Mouse (Mus musculus) C2C12 (cell line): ENCODE measurements around the gene Cks1b. TPM values are rescaled to one million over a fixed set of nuclear protein-coding genes. Genes with fewer than 3 reads are reported as not detected.

Source experiments
- H3K27me3 ChIP-seq: one replicate; pipeline ENCODE4 v1.6.1; 2011; ENCODE audit not compliant: control insufficient read depth, insufficient read depth, insufficient read length
- H3K36me3 ChIP-seq: one replicate; pipeline ENCODE4 v1.6.1; 2011; ENCODE audit not compliant: control insufficient read depth, insufficient read depth
- H3K4me3 ChIP-seq: one replicate; pipeline ENCODE4 v1.5.1; 2011; ENCODE audit warnings: mild to moderate bottlenecking, control low read depth; ENCODE audit not compliant: poor library complexity, insufficient read depth, severe bottlenecking
- H3K79me2 ChIP-seq: one replicate; pipeline ENCODE4 v1.6.1; 2011; ENCODE audit not compliant: control insufficient read depth, insufficient read depth
- H3K79me3 ChIP-seq: one replicate; pipeline ENCODE4 v1.6.1; 2011; ENCODE audit warnings: low read depth, control low read depth
- H3ac ChIP-seq: one replicate; pipeline ENCODE3; 2011; ENCODE audit warnings: low read depth; ENCODE audit not compliant: control insufficient read depth, insufficient read length
- CEBPB ChIP-seq: IDR thresholded peaks from one replicate; pipeline ENCODE4 v1.6.1; 2011; ENCODE audit warnings: low read depth, mild to moderate bottlenecking, control low read depth, moderate library complexity
- CTCF ChIP-seq: IDR thresholded peaks from one replicate; pipeline ENCODE4 v1.5.1; 2011; ENCODE audit not compliant: control insufficient read depth, insufficient read depth, insufficient read length
- FOSL1 ChIP-seq: IDR thresholded peaks from one replicate; pipeline ENCODE4 v1.8.0; 2011; ENCODE audit warnings: mild to moderate bottlenecking, low read length; ENCODE audit not compliant: poor library complexity, insufficient read depth, severe bottlenecking
- MAX ChIP-seq: IDR thresholded peaks from one replicate; pipeline ENCODE4 v1.6.1; 2011; ENCODE audit warnings: mild to moderate bottlenecking, control low read depth
- MYOD1 ChIP-seq: IDR thresholded peaks from one replicate; pipeline ENCODE4 v1.6.1; 2011; ENCODE audit warnings: low read depth; ENCODE audit not compliant: control insufficient read depth, insufficient read length
- MYOG ChIP-seq: IDR thresholded peaks from one replicate; pipeline ENCODE4 v1.6.1; 2011; ENCODE audit not compliant: control insufficient read depth, insufficient read length; ENCODE audit errors: extremely low read depth
- USF1 ChIP-seq: IDR thresholded peaks from one replicate; pipeline ENCODE4 v1.6.1; 2011; ENCODE audit warnings: low read depth, mild to moderate bottlenecking, control low read depth, moderate library complexity
- polyA plus RNA-seq: library from polyadenylated mRNA; unstranded; fragments of >200 nt; fragmentation: generic; extraction: Trizol; gene quantifications from one replicate; pipeline ENCODE4 v1.2.1, GENCODE M21; 2012; ENCODE audit warnings: missing spikeins

The Cks1b gene
- polyA plus RNA-seq, 1 experiment, result 446 TPM

- H3K79me3 ChIP-seq, result peaks cover 26% of the 10 kb centered on the region
- H3ac ChIP-seq, result no peak overlapping the region
- no peak for TF ChIP-seq MAX
- TF ChIP-seq FOSL1, result no peak
- TF ChIP-seq USF1, result no peak
- TF ChIP-seq MYOG, result no peak
- no peak for TF ChIP-seq MYOD1
- no peak for TF ChIP-seq CTCF
- TF ChIP-seq CEBPB, result no peak
- peaks cover 51% of the 10 kb centered on the region for H3K79me2 ChIP-seq
- H3K4me3 ChIP-seq, result no peak overlapping the region
- H3K36me3 ChIP-seq, result peaks cover 55% of the 10 kb centered on the region
- no peaks in the 10 kb centered on the region for H3K27me3 ChIP-seq
These were observed 7.7 kb upstream of the Cks1b start for GRCm38 (mm10) chr3:89425876-89426275.

- no peak for TF ChIP-seq FOSL1
- no peak for TF ChIP-seq MYOG
- no peak for TF ChIP-seq CEBPB
- no peak for TF ChIP-seq CTCF
- TF ChIP-seq MAX, result no peak
- no peak for TF ChIP-seq USF1
- no peak for TF ChIP-seq MYOD1
- Histone ChIP-seq H3K27me3 (no peaks in the 10 kb centered on the region), H3K36me3 (peaks cover 55% of the 10 kb centered on the region), H3K79me2 (peaks cover 52% of the 10 kb centered on the region), H3ac (no peak overlapping the region), H3K4me3 (no peak overlapping the region), H3K79me3 (peaks cover 27% of the 10 kb centered on the region)
These were observed 7.0 kb upstream of the Cks1b start for GRCm38 (mm10) chr3:89425141-89425525.

GRCm38 (mm10) chr3:89424416-89425140 is 6.4 kb upstream of the Cks1b start:
- Histone ChIP-seq H3K27me3 (no peaks in the 10 kb centered on the region), H3K36me3 (peaks cover 55% of the 10 kb centered on the region), H3K79me3 (peaks cover 27% of the 10 kb centered on the region), H3K79me2 (peaks cover 57% of the 10 kb centered on the region), H3ac (no peak overlapping the region), H3K4me3 (no peak overlapping the region)
- TF ChIP-seq CTCF, result no peak
- no peak for TF ChIP-seq MYOD1
- no peak for TF ChIP-seq CEBPB
- TF ChIP-seq USF1, result no peak
- no peak for TF ChIP-seq MAX
- TF ChIP-seq FOSL1, result no peak
- no peak for TF ChIP-seq MYOG

- peaks cover 31% of the 10 kb centered on the region for H3K79me3 ChIP-seq
- H3K4me3 ChIP-seq, result peak overlapping the region; percentile 28
- H3K36me3 ChIP-seq, result peaks cover 48% of the 10 kb centered on the region
- TF ChIP-seq FOSL1, result no peak
- no peak for TF ChIP-seq USF1
- TF ChIP-seq MAX, result no peak
- TF ChIP-seq MYOG, result no peak
- TF ChIP-seq CEBPB, result no peak
- no peak for TF ChIP-seq CTCF
- no peak for TF ChIP-seq MYOD1
- H3K27me3 ChIP-seq, result no peaks in the 10 kb centered on the region
- H3ac ChIP-seq, result no peak overlapping the region
- H3K79me2 ChIP-seq, result peaks cover 66% of the 10 kb centered on the region
These were observed 4.5 kb upstream of the Cks1b start for GRCm38 (mm10) chr3:89422556-89423205.

GRCm38 (mm10) chr3:89421810-89422473 is 3.8 kb upstream of the Cks1b start:
- Histone ChIP-seq H3K36me3 (peaks cover 45% of the 10 kb centered on the region), H3K79me3 (peaks cover 38% of the 10 kb centered on the region), H3K27me3 (no peaks in the 10 kb centered on the region), H3K4me3 (peak overlapping the region; percentile 28), H3K79me2 (peaks cover 73% of the 10 kb centered on the region), H3ac (peak overlapping the region; percentile 52)
- TF ChIP-seq FOSL1 (no peak), CTCF (no peak), USF1 (no peak), MAX (no peak), MYOG (no peak), CEBPB (no peak), MYOD1 (no peak)
